Mouse (Mus musculus): ENCODE results near the gene Krt90.

Gene Krt90

DNA sequence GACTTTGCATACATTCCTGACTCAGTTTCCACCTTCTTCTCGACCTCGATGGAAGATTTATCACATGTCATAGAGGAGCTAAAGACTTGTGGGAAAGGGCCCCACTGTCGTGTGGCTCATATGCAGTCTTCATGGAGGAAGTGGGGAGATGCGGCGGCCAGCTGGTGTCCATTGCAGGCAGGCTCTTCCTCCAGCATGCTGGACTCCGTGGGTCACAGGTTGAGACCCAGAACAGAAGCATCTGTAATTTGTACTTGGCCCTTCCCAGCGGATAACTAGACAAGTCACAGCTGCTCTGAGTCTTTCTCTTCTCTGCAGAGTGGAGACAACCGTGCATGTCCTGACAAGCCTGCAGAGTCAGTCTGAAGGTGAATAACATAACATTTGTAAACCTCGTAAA, 54.5 kb downstream of the Krt90 start:
- DNase-seq (ENCODE audit: low spot score), result no peak

- no peak for DNase-seq (ENCODE audit: low spot score)
Observed at GRCm38 (mm10) chr15:101506896-101507758, 55.6 kb downstream of the Krt90 start.

Measured in MN1 (cell line).